Comparison of ENCODE assay signal across 22 mouse cellular contexts in the genomic region with DNA sequence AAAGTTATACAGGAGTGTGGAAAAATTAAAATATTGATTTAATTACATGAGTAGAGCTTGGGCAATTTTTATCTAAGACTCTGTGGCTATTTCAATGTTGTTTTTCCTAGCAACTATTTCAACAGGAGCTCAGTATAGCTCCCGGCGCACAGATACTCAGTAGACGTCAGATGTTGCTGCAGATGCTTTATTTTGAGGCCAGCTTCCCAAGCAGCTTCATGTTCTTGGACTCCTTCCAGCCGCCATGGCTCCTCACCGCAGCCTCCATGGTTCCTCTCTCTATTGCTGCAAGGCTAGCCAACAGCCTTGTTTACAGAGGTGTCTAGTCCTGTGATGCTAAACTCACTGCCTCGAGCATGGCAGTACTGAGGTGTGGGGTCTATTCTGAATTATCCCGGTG.
DNase-seq lines count a peak whose midpoint lies in the region; ATAC-seq and TF ChIP-seq lines count a peak whose summit lies in the region.
"Had no signal": no experiment of that assay in that cellular context is flagged by ENCODE, and none has a peak within 500 bp of the region (broad histone marks: within the 10 kb centered on the region; RNA-seq: fewer than 3 reads in every experiment).

No protein-coding gene starts in this region.

- ATAC-seq in lung, embryonic 14.5 days (ENCODE audit: insufficient read depth): peak; percentile 44; the same call in 1 of the 2 replicates
- ATAC-seq: activated CD4-positive, CD25-positive, alpha-beta regulatory T cell, adult 4 months; forebrain, embryonic 14.5 days; Patski had no signal

- TF ChIP-seq CTCF in lung, embryonic 14.5 days (IDR thresholded peaks at IDR 0.05; ENCODE audit: low read depth): no peak

- H3K9me3 ChIP-seq in lung, embryonic 14.5 days (ENCODE audit: low read depth, low read length): no peaks in the 10 kb centered on the region
- H3K9me3 ChIP-seq: embryonic facial prominence, embryonic 10.5 days; heart, embryonic 15.5 days; hindbrain, embryonic 13.5 days had no signal

- H3K4me3 ChIP-seq in lung, embryonic 14.5 days (ENCODE audit: low read depth, low read length): no peak overlapping the region
- H3K4me3 ChIP-seq: embryonic facial prominence, embryonic 10.5 days; heart, adult 2 months; heart, embryonic 15.5 days; hindbrain, embryonic 13.5 days had no signal

- no peaks in the 10 kb centered on the region for H3K27me3 ChIP-seq in lung, embryonic 14.5 days (ENCODE audit: insufficient read depth, low read length)
- H3K27me3 ChIP-seq: CH12.LX; heart, embryonic 15.5 days; hindbrain, embryonic 13.5 days; Patski had no signal

- no peak overlapping the region for H3K4me2 ChIP-seq in lung, embryonic 14.5 days
- H3K4me2 ChIP-seq: heart, embryonic 11.5 days; heart, embryonic 15.5 days; hindbrain, embryonic 13.5 days had no signal

- WGBS in lung, embryonic 14.5 days: 50% methylated on average over 7 of the region's 7 CpGs

- H3K9ac ChIP-seq in lung, embryonic 14.5 days: no peak overlapping the region
- H3K9ac ChIP-seq: heart, embryonic 15.5 days; hindbrain, embryonic 13.5 days had no signal

- no peak overlapping the region for H3K27ac ChIP-seq in lung, embryonic 14.5 days (ENCODE audit: low read depth)
- H3K27ac ChIP-seq: embryonic facial prominence, embryonic 10.5 days; heart, adult 2 months; heart, embryonic 15.5 days; hindbrain, embryonic 13.5 days had no signal

- peak; percentile 39 to 47 for DNase-seq in left cerebral cortex, adult 18-20 months (ENCODE audit: low spot score in 2 of 2)
- DNase-seq in left cerebral cortex, adult 9 months (ENCODE audit: low spot score in 2 of 2): no peak
- peak; percentile 77 for DNase-seq in lung, embryonic 14.5 days
- DNase-seq in lung, postnatal 25 days (ENCODE audit: low spot score): no peak
- peak; percentile 37 to 51 for DNase-seq in right cerebral cortex, adult 2 months (ENCODE audit: low spot score in 2 of 2)
- DNase-seq in right cerebral cortex, postnatal 4 days: no peak
- peak; percentile 42 for DNase-seq in right cerebral cortex, postnatal 14 days
- DNase-seq in spleen, postnatal 10 days (ENCODE audit: low spot score in 2 of 2): no peak
- DNase-seq: adrenal gland, postnatal 14 days; cerebellum, adult 18-20 months; cerebellum, adult 9-11 months; gastrocnemius, postnatal 14 days; heart, adult 2 months; heart, postnatal 14 days had no signal

- H3K4me1 ChIP-seq in lung, embryonic 14.5 days (ENCODE audit: insufficient read depth): no peaks in the 10 kb centered on the region
- H3K4me1 ChIP-seq: heart, embryonic 15.5 days had no signal

- no peaks in the 10 kb centered on the region for H3K36me3 ChIP-seq in lung, embryonic 14.5 days (ENCODE audit: insufficient read depth)
- H3K36me3 ChIP-seq: embryonic facial prominence, embryonic 10.5 days; heart, embryonic 15.5 days; hindbrain, embryonic 13.5 days had no signal

Comparison
In these comparisons a context has a peak if more than half of its experiments do, and no peak if none do; other contexts are left out.
1. DNase-seq: peak in left cerebral cortex, adult 18-20 months (2 of 2), lung, embryonic 14.5 days (single experiment), right cerebral cortex, adult 2 months (2 of 2) and right cerebral cortex, postnatal 14 days (single experiment); none in left cerebral cortex, adult 9 months (0 of 2), lung, postnatal 25 days (single experiment), right cerebral cortex, postnatal 4 days (single experiment) and spleen, postnatal 10 days (0 of 2).